Mouse (Mus musculus) E14TG2a.4 (cell line): ENCODE data around the gene Sntg2.

Experiments
- CTCF ChIP-seq: conservative IDR thresholded peaks from 2 replicates; pipeline ENCODE4 v1.5.1; 2014; ENCODE audit warnings: low read length
- NANOG ChIP-seq: IDR thresholded peaks from 2 replicates; pipeline ENCODE4 v1.6.1; 2014; ENCODE audit warnings: borderline replicate concordance, low read length, mixed read lengths
- POU5F1 ChIP-seq: IDR thresholded peaks from 2 replicates; pipeline ENCODE4 v1.6.1; 2014; ENCODE audit warnings: low read length, borderline replicate concordance

- TF ChIP-seq CTCF (no peak), POU5F1 (no peak), NANOG (no peak)
Observed at GRCm38 (mm10) chr12:30334502-30334901, 38.7 kb downstream of the Sntg2 start.
